Mouse (Mus musculus) stomach, postnatal 0 days (tissue): ENCODE results near the gene Hesx1. TPM values are rescaled to one million over a fixed set of nuclear protein-coding genes. Genes with fewer than 3 reads are reported as not detected.

Experiments used
- ATAC-seq: fragments of 200-750 bp; cut with Nextera tagmentation; 2 replicates; pipeline ENCODE4 v1.8.0; 2017; ENCODE audit not compliant: low FRiP score, low TSS enrichment
- DNase-seq: peaks from one replicate; pipeline ENCODE4 v3.0.0-alpha.2; 2016; ENCODE audit warnings: low spot score
- H3K27ac ChIP-seq: fragments of 300-500 bp; sonication (generic); replicated peaks from 2 replicates; pipeline ENCODE4 v1.5.1; 2014; ENCODE audit warnings: mild to moderate bottlenecking, control low read depth
- H3K27me3 ChIP-seq: fragments of 300-500 bp; sonication (generic); 2 replicates; pipeline ENCODE4 v1.6.1; 2014; ENCODE audit warnings: low read length; ENCODE audit not compliant: control insufficient read depth, insufficient read depth
- H3K36me3 ChIP-seq: fragments of 300-500 bp; sonication (generic); 2 replicates; pipeline ENCODE4 v1.6.1; 2014; ENCODE audit warnings: low read length, mixed read lengths; ENCODE audit not compliant: control insufficient read depth, insufficient read depth
- H3K4me1 ChIP-seq: fragments of 300-500 bp; sonication (generic); replicated peaks from 2 replicates; pipeline ENCODE4 v1.6.1; 2014; ENCODE audit warnings: antibody characterized with exemption; ENCODE audit not compliant: control insufficient read depth, insufficient read depth
- H3K4me2 ChIP-seq: fragments of 300-500 bp; sonication (generic); replicated peaks from 2 replicates; pipeline ENCODE4 v1.6.1; 2014; ENCODE audit warnings: low read depth, mild to moderate bottlenecking, control low read depth, moderate library complexity
- H3K4me3 ChIP-seq: fragments of 300-500 bp; sonication (generic); 2 replicates; pipeline ENCODE4 v1.5.1; 2014; ENCODE audit warnings: low read depth, low read length, control low read depth
- H3K9ac ChIP-seq: fragments of 300-500 bp; sonication (generic); 2 replicates; pipeline ENCODE4 v1.6.1; 2014; ENCODE audit warnings: mild to moderate bottlenecking, low read length, control low read depth, mixed read lengths
- H3K9me3 ChIP-seq: fragments of 300-500 bp; sonication (generic); 2 replicates; pipeline ENCODE4 v1.6.1; 2016; ENCODE audit warnings: low read length; ENCODE audit not compliant: control insufficient read depth
- CTCF ChIP-seq: IDR thresholded peaks from 2 replicates; pipeline ENCODE4 v1.5.1; 2016; ENCODE audit warnings: antibody characterized with exemption, low read depth, mild to moderate bottlenecking, moderate library complexity
- EP300 ChIP-seq: optimal IDR thresholded peaks from 2 replicates; pipeline ENCODE3; 2016; ENCODE audit warnings: antibody characterized with exemption
- WGBS: fragments of 180-500 bp; shearing (Covaris S2); extraction: QIAGEN DNeasy Blood & Tissue Kit; methylation state at CpG from one replicate; pipeline ENCODE4 v1.1.7; 2014; 5-methylcytosine and 5-hydroxymethylcytosine counted together
- polyA plus RNA-seq: library from polyadenylated mRNA; unstranded; fragments of >200 nt; fragmentation: Nextera tagmentation; extraction: Ambion mirVana; gene quantifications from 2 replicates; pipeline ENCODE4 v1.2.1, GENCODE M21; 2015

Hesx1 gene
- polyA plus RNA-seq, 1 experiment from 2014 or later, result 0.19 TPM

DNA sequence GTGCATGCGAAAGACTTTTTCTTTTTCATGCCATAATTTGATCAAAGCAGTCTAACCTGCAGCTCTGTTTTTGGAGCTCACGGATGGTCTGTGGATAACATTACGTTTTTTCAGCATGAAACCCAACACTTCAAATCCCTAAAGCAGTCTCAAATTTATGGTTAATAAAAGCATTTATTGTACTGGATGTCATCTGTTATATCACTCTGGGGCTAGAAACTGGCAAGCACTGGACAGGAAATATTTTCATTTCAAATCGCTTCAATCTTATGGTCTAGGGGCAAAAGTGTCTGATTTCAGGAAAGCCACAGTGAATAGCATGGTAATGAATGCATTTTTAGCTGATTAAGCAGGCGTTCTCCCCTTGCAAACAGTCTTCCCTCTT, 57.3 kb downstream of the Hesx1 start:
- DNase-seq (no peak), ATAC-seq (no peak)
- no peaks in the 10 kb centered on the region for H3K27me3 ChIP-seq
- no peak overlapping the region for H3K27ac ChIP-seq
- WGBS, result 63% methylated on average over 5 of the region's 5 CpGs
- H3K4me2 ChIP-seq, result no peak overlapping the region
- no peaks in the 10 kb centered on the region for H3K9me3 ChIP-seq
- H3K4me3 ChIP-seq, result no peak overlapping the region
- H3K9ac ChIP-seq, result no peak overlapping the region
- H3K4me1 ChIP-seq, result no peaks in the 10 kb centered on the region
- no peaks in the 10 kb centered on the region for H3K36me3 ChIP-seq
- TF ChIP-seq EP300, result no peak
- TF ChIP-seq CTCF, result no peak

Other genes with a start within 250 kb of the Hesx1 start
- 0.12 and 0.19 TPM in 2 replicates for gene Asb14, start 99.9 kb upstream of the Hesx1 start, polyA plus RNA-seq
- gene Appl1, start 23.2 kb upstream of the Hesx1 start, polyA plus RNA-seq, result 22.0 and 25.5 TPM in 2 replicates
- 1.0 and 1.1 TPM in 2 replicates for gene Il17rd, start 44.5 kb downstream of the Hesx1 start, polyA plus RNA-seq
- 13.1 and 14.1 TPM in 2 replicates for gene Arhgef3, start 120.5 kb downstream of the Hesx1 start, polyA plus RNA-seq